Mouse (Mus musculus) MEL (cell line): Measurements from ENCODE around the gene Bcl6. TPM values are rescaled to one million over a fixed set of nuclear protein-coding genes. Genes with fewer than 3 reads are reported as not detected.

ENCODE experiments used
- DNase-seq: peaks from one replicate; pipeline ENCODE4 v3.0.0; 2011; ENCODE audit warnings: low read depth, low spot score
- H3K27ac ChIP-seq: 2 replicates; pipeline ENCODE4 v1.5.1; 2012; ENCODE audit warnings: low read depth, mild to moderate bottlenecking, control low read depth, low read length, moderate library complexity; ENCODE audit not compliant: control insufficient read depth
- H3K27me3 ChIP-seq, 2 experiments: fragments of 150-350 bp in 1 of 2; sonication (generic) in 1 of 2; 2 replicates each; pipeline ENCODE4 v1.6.1; 2012; ENCODE audit warnings: low read length in 2 of 2, mild to moderate bottlenecking in 2 of 2, improper control_type of control experiment in 1 of 2, moderate library complexity in 1 of 2; ENCODE audit not compliant: insufficient read depth in 2 of 2, control insufficient read depth in 1 of 2
- H3K36me3 ChIP-seq, 2 experiments: 2 replicates each; pipeline ENCODE4 v1.6.1; 2012 to 2014; ENCODE audit warnings: low read length in 2 of 2, improper control_type of control experiment in 1 of 2, inconsistent platforms in 1 of 2, mild to moderate bottlenecking in 1 of 2; ENCODE audit not compliant: insufficient read depth in 2 of 2, control insufficient read depth in 1 of 2
- H3K4me1 ChIP-seq, 2 experiments: fragments of 150-350 bp in 1 of 2; sonication (generic) in 1 of 2; 2 replicates each; pipeline ENCODE4 v1.6.1; 2012; ENCODE audit warnings: low read length in 2 of 2, improper control_type of control experiment in 1 of 2, mild to moderate bottlenecking in 1 of 2; ENCODE audit not compliant: insufficient read depth in 2 of 2, control insufficient read depth in 1 of 2
- H3K4me3 ChIP-seq, 2 experiments: fragments of 150-350 bp in 1 of 2; sonication (generic) in 1 of 2; 2 replicates each; pipeline ENCODE4 v1.5.1; 2012; ENCODE audit warnings: low read depth in 2 of 2, low read length in 2 of 2, mild to moderate bottlenecking in 2 of 2, moderate library complexity in 2 of 2, control low read depth in 1 of 2, improper control_type of control experiment in 1 of 2; ENCODE audit not compliant: control insufficient read depth in 1 of 2, insufficient read depth in 1 of 2
- H3K79me2 ChIP-seq: 2 replicates; pipeline ENCODE4 v1.6.1; 2012; ENCODE audit warnings: mild to moderate bottlenecking, low read length, moderate library complexity; ENCODE audit not compliant: control insufficient read depth, poor library complexity, insufficient read depth
- H3K9ac ChIP-seq: 2 replicates; pipeline ENCODE4 v1.6.1; 2012; ENCODE audit warnings: low read depth, mild to moderate bottlenecking, control low read depth, low read length, moderate library complexity; ENCODE audit not compliant: control insufficient read depth, poor library complexity, severe bottlenecking
- H3K9me3 ChIP-seq: fragments of 150-350 bp; sonication (generic); replicated peaks from 2 replicates; pipeline ENCODE4 v1.6.1; 2012; ENCODE audit warnings: mild to moderate bottlenecking, low read length, improper control_type of control experiment, moderate library complexity; ENCODE audit not compliant: insufficient read depth
- CHD1 ChIP-seq: IDR thresholded peaks from 2 replicates; pipeline ENCODE4 v1.6.1; 2012; ENCODE audit warnings: low read depth, mild to moderate bottlenecking, inconsistent platforms, low read length, improper control_type of control experiment
- CHD2 ChIP-seq: IDR thresholded peaks from 2 replicates; pipeline ENCODE4 v1.6.1; 2011; ENCODE audit warnings: low read length, improper control_type of control experiment
- CTCF ChIP-seq, 3 experiments: IDR thresholded peaks in 2 of 3; conservative IDR thresholded peaks in 1 of 3; 2 replicates each; pipeline ENCODE4 v1.5.1; 2011 to 2012; ENCODE audit warnings: low read length in 3 of 3, low read depth in 2 of 3, mild to moderate bottlenecking in 2 of 3, improper control_type of control experiment in 1 of 3, inconsistent platforms in 1 of 3, mixed read lengths in 1 of 3, moderate library complexity in 1 of 3; ENCODE audit not compliant: control insufficient read depth in 1 of 3, insufficient read depth in 1 of 3, poor library complexity in 1 of 3, severe bottlenecking in 1 of 3
- E2F4 ChIP-seq: IDR thresholded peaks from 2 replicates; pipeline ENCODE4 v1.6.1; 2011; ENCODE audit warnings: low read depth, low read length, improper control_type of control experiment, borderline replicate concordance
- GABPA ChIP-seq: IDR thresholded peaks from 2 replicates; pipeline ENCODE4 v1.6.1; 2012; ENCODE audit warnings: low read depth, mild to moderate bottlenecking, inconsistent platforms, low read length, improper control_type of control experiment, moderate library complexity
- KAT2A ChIP-seq: conservative IDR thresholded peaks from 2 replicates; pipeline ENCODE4 v1.6.1; 2012; ENCODE audit warnings: low read depth, low read length, improper control_type of control experiment, inconsistent platforms
- MAFK ChIP-seq: IDR thresholded peaks from 2 replicates; pipeline ENCODE4 v1.6.1; 2011; ENCODE audit warnings: low read depth, mild to moderate bottlenecking, low read length, improper control_type of control experiment, borderline replicate concordance
- MAX ChIP-seq: IDR thresholded peaks from 2 replicates; pipeline ENCODE4 v1.6.1; 2011; ENCODE audit warnings: low read length, improper control_type of control experiment
- MYC ChIP-seq: IDR thresholded peaks from 2 replicates; pipeline ENCODE4 v1.6.1; 2011; ENCODE audit warnings: low read depth, mild to moderate bottlenecking, low read length, improper control_type of control experiment, moderate library complexity
- NRF1 ChIP-seq: IDR thresholded peaks from 2 replicates; pipeline ENCODE4 v1.6.1; 2014; ENCODE audit warnings: low read depth, mild to moderate bottlenecking, inconsistent platforms, low read length, improper control_type of control experiment, moderate library complexity; ENCODE audit not compliant: poor library complexity, insufficient read depth, severe bottlenecking
- RAD21 ChIP-seq: IDR thresholded peaks from 2 replicates; pipeline ENCODE4 v1.6.1; 2011; ENCODE audit warnings: mild to moderate bottlenecking, low read depth, low read length, improper control_type of control experiment
- RCOR1 ChIP-seq: IDR thresholded peaks from 2 replicates; pipeline ENCODE4 v1.6.1; 2012; ENCODE audit warnings: low read depth, mild to moderate bottlenecking, inconsistent platforms, low read length, improper control_type of control experiment
- SMC3 ChIP-seq: IDR thresholded peaks from 2 replicates; pipeline ENCODE4 v1.6.1; 2011; ENCODE audit warnings: low read depth, low read length, improper control_type of control experiment
- TAL1 ChIP-seq: IDR thresholded peaks from 2 replicates; pipeline ENCODE4 v1.6.1; 2012; ENCODE audit warnings: mild to moderate bottlenecking, inconsistent platforms, low read length, moderate library complexity, mixed read lengths
- TBP ChIP-seq: IDR thresholded peaks from 2 replicates; pipeline ENCODE4 v1.8.0; 2011; ENCODE audit warnings: low read depth, low read length, improper control_type of control experiment
- TCF12 ChIP-seq: IDR thresholded peaks from 2 replicates; pipeline ENCODE4 v1.6.1; 2014; ENCODE audit warnings: low read depth, mild to moderate bottlenecking, inconsistent platforms, low read length, improper control_type of control experiment, moderate library complexity
- UBTF ChIP-seq: IDR thresholded peaks from 2 replicates; pipeline ENCODE4 v1.6.1; 2012; ENCODE audit warnings: low read depth, mild to moderate bottlenecking, inconsistent platforms, low read length, improper control_type of control experiment, moderate library complexity, borderline replicate concordance; ENCODE audit not compliant: insufficient read depth
- USF1 ChIP-seq: IDR thresholded peaks from 2 replicates; pipeline ENCODE4 v1.6.1; 2014; ENCODE audit warnings: low read depth, mild to moderate bottlenecking, inconsistent platforms, low read length, improper control_type of control experiment, moderate library complexity
- polyA plus RNA-seq, 2 experiments: library from polyadenylated mRNA; stranded (reverse) in 1 of 2; unstranded in 1 of 2; fragments of >175 nt in 1 of 2; fragments of >200 nt in 1 of 2; gene quantifications; 2 replicates each; pipeline versions ENCODE4 v1.2.1 to v1.2.4; 2012; ENCODE audit warnings: low replicate concordance in 2 of 2, low read depth in 1 of 2; ENCODE audit not compliant: insufficient read length in 2 of 2, insufficient read depth in 1 of 2, missing spikeins in 1 of 2
- total RNA-seq: library from RNA; depleted of rRNA; stranded (reverse); fragments of 300-350 nt; gene quantifications from 2 replicates; pipeline ENCODE4 v1.2.3, GENCODE M21; 2012

Bcl6 gene
- total and polyA plus RNA-seq, 3 experiments: not detected

- H3K79me2 ChIP-seq: no peaks in the 10 kb centered on the region
- no peaks in the 10 kb centered on the region for H3K36me3 ChIP-seq
- no peak overlapping the region for H3K27ac ChIP-seq
- no peak for TF ChIP-seq MYC
- no peak for TF ChIP-seq KAT2A
- no peak for TF ChIP-seq E2F4
- no peak for TF ChIP-seq NRF1
- no peak for TF ChIP-seq UBTF
- TF ChIP-seq TAL1: no peak
- no peak for TF ChIP-seq RCOR1
- no peak for TF ChIP-seq TBP
- TF ChIP-seq RAD21: peak; percentile 38
- no peak for TF ChIP-seq CHD2
- TF ChIP-seq SMC3: peak; percentile 33
- peak; percentile 15 to 53 (median 32); a peak in 4 of 6 replicates for TF ChIP-seq CTCF (IDR thresholded peaks at IDR 0.05 in 2 of 3, conservative IDR thresholded peaks at IDR 0.05 in 1 of 3; ENCODE audit: control insufficient read depth in 1 of 3, insufficient read depth in 1 of 3, low read depth in 2 of 3, low read length in 3 of 3, poor library complexity in 1 of 3, severe bottlenecking in 1 of 3)
- no peak for TF ChIP-seq CHD1
- TF ChIP-seq USF1: no peak
- no peak overlapping the region for H3K9ac ChIP-seq
- peak; percentile 6 for DNase-seq
- no peaks in the 10 kb centered on the region for H3K27me3 ChIP-seq
- H3K9me3 ChIP-seq: no peaks in the 10 kb centered on the region
- H3K4me1 ChIP-seq: no peaks in the 10 kb centered on the region
- no peak overlapping the region for H3K4me3 ChIP-seq
Observed at GRCm38 (mm10) chr16:23984183-23984582, 4.5 kb downstream of the Bcl6 start.

GRCm38 (mm10) chr16:23982891-23983588 lies 5.6 kb downstream of the Bcl6 start:
- DNase-seq: no peak
- Histone ChIP-seq H3K27ac (no peak overlapping the region), H3K4me3 (no peak overlapping the region), H3K9ac (no peak overlapping the region), H3K36me3 (no peaks in the 10 kb centered on the region)
- no peak for TF ChIP-seq RCOR1
- TF ChIP-seq CTCF (IDR thresholded peaks at IDR 0.05 in 2 of 3, conservative IDR thresholded peaks at IDR 0.05 in 1 of 3; ENCODE audit: control insufficient read depth in 1 of 3, insufficient read depth in 1 of 3, low read depth in 2 of 3, low read length in 3 of 3, poor library complexity in 1 of 3, severe bottlenecking in 1 of 3): peak in 1 of 3 experiments; percentile 32; a peak in 1 of 6 replicates
- no peak for TF ChIP-seq TCF12
- TF ChIP-seq CHD2: no peak
- no peak for TF ChIP-seq MAX
- TF ChIP-seq GABPA: no peak
- TF ChIP-seq MAFK: no peak
- TF ChIP-seq, all 39 proteins: peak for 1
- Histone ChIP-seq H3K79me2 (no peaks in the 10 kb centered on the region), H3K9me3 (no peaks in the 10 kb centered on the region), H3K4me1 (no peaks in the 10 kb centered on the region), H3K27me3 (no peaks in the 10 kb centered on the region)
